Mouse (Mus musculus): ENCODE measurements at regions not wholly inside any gene's neighbourhood (a gene's known extent, or its start where the extent isn't known, plus 50 kb on each side); places are given as distances from the start of the nearest gene placed in this dataset.

- TF ChIP-seq CTCF (IDR thresholded peaks at IDR 0.05; ENCODE audit: control insufficient read depth, insufficient read depth, insufficient replicate concordance, low read depth, low read length) (no peak), POLR2A (IDR thresholded peaks at IDR 0.05; ENCODE audit: control insufficient read depth, low read depth, low read length) (no peak)
Observed at GRCm38 (mm10) chr6:107010785-107011184, 210.9 kb upstream of the Crbn start.
